Mouse (Mus musculus): ENCODE results near the gene Traip.

The Traip gene

DNA sequence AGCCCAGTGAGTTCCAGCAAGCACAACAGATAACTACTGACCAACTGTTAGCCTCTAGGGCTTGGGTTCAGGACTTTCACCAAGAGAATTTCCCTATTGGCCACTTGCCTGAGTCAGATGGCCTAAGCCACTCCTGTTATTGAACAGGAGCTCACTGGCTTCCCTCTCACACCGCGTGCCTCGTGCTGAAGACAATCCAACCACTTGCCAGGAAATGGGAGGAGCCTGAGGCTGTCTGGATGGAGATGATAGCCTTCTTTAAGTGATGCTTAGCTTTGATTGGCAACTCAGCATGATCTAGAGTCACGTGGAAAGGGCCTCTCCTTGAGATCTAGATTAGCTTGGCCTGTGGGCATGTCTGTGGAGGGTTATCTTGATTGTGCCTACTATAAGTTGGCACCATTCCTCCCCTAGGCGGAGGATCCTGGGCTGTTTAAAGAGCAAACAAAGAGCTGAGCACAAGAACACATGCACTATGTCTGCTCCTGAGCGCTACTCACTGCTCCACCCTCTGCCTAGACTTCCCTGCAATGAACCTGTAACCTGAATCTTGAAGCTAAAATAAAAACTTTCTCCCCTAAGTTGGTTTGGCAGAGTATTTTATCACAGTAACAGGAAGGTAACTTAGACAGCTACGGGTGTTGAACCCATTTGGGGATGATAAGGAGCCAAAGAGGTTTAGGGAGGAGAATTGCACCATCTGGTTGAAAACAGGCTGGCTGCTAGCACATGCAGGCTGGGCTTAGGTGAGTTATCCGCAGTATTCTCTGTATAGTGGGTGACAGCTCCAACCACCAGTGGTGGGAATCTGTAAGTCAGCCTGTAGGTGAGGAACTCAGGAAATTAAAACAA lies 22.0 kb downstream of the Traip start:
- DNase-seq (ENCODE audit: low spot score in 2 of 2): no peak

DNA sequence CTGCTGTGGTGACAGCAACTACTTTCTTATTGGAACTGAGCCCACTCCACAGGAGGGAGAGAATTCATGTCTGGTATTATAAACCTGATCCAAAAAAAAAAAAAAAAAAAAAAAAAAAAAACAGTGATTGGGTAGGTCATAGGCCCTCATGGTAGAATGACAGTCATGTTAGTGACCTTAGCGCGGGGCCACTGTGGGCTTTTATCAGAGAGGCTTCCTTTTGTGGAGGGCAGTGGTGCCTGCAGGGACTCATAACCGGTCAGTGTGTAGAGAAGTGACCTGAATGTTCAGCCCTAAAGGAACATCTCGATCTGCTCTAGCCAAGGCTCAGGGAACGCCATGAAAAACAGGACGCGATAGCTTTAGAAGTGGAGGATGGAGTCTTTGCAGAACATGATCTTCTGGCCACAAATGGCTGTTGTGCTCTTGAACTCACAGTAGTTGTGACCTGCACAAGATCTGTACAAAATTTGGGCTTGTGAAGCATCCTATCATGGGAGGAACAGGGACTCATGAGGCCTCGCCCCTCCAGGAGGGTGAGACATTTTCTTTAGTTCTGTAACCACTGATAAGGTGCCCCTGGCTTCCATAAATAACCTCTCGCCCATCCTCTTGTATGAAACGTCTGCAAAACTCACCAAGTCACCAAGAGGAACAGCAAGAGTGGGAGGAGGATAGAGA lies 24.7 kb downstream of the Traip start:
- no peak for DNase-seq (ENCODE audit: low spot score in 2 of 2)

DNA sequence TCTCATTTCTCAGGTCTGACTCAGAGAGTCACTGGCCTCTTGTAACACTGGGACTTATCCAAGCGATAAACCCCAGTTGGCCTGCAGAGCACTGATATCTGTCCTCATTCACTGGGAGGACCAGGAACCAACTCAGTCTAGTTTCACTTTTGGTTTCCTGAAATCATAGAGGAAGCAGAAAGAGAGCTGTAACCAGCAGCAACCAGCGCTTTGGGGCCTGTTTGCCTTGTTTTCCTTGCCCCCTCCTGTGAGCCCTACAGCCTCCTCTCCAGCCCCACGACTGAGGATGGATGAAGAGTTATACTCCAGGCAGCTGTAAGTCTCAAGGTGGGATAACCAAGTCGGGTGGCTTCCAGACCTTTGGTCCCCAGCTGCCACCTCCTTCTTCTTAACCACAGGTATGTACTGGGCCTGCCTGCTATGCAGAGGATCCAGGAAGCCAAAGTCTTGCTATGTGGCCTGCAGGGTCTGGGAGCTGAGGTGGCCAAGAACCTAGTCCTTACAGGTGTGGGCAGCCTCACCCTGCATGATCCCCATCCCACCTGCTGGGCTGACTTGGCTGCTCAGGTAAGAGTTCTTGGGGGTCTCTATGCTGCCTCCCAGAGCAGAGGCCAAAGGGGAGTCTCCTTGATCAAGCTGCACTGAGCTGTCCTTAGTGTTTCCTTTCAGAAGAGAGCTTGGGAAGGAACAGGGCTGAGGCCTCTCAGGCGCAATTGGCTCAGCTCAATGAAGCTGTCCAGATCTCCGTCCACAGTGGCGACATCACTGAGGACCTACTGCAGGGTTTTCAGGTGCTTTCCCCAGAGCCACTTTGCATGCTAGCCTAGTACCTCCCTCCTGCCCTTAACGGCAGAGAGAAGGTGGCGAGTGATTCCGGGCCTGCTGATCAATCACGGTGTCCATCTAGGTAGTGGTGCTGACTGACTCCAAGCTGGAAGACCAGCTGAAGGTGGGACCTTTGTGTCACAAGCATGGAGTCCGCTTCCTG lies 25.8 kb downstream of the Traip start, which contains the start of gene Uba7:
Gene Uba7 (plus strand): TSS at position 107 of the 988 bp plus-strand sequence.
- no peak for DNase-seq (ENCODE audit: low spot score in 2 of 2)

DNA sequence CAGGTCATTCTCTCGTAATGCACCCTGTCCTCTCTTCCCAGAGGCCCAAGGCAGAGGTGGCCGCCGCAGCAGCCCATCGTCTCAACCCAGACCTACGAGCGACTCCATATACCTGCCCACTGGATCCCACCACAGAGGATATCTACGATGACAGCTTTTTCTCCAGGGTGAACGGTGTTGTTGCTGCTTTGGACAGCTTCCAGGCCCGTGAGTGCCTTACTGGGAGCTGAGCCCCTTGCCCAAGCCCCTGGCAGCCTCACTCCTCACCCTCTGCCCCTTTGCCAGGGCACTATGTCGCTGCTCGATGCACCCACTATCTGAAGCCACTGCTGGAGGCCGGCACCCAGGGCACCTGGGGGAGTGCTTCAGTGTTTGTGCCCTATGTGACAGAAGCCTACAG lies 28.9 kb downstream of the Traip start:
- DNase-seq (ENCODE audit: low spot score in 2 of 2): no peak

DNA sequence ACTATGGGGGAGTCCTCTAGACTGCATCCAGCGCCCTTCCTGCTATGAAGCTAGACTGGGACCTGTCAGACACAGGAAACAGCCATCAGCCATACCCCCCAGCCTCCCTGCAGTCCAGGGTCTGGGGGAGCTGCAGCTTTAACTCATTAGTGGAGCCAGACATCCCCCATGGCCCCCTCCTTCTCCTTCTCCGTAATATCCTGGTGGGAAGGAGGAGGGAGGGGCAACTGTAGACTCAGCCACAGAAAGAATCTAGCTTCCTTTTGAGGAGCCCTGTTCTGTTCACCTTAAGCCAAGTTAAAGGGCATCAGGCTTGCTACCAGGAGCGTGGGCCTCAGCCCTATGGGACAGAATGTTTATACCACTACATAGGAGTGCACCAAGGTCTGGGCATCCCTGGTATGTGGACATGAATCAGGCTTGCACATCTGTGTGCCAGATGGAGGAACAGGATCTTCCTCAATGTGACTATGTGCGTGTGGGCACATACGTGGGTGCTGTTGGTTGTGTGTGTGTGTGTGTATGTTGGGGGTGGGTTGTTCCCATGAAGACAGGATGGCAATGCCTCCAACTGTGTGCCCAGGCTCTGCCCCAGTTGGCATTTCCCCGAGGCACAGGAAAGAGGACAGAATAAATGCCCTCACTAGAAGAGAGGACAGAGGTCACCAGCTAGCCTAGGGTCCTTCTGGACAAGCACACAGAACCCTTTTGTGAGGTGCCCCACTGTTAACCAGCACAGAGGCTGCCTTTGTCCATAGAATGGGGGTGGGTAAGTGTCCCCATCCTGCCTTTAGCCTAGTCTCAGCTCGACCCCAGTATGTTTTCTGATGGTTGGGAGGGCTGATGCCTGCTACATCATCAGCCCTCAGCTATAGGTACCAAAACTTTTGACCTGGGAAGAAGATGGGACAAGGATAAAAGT lies 32.0 kb downstream of the Traip start:
- DNase-seq (ENCODE audit: low spot score in 2 of 2): peak; percentile 60 to 76

DNA sequence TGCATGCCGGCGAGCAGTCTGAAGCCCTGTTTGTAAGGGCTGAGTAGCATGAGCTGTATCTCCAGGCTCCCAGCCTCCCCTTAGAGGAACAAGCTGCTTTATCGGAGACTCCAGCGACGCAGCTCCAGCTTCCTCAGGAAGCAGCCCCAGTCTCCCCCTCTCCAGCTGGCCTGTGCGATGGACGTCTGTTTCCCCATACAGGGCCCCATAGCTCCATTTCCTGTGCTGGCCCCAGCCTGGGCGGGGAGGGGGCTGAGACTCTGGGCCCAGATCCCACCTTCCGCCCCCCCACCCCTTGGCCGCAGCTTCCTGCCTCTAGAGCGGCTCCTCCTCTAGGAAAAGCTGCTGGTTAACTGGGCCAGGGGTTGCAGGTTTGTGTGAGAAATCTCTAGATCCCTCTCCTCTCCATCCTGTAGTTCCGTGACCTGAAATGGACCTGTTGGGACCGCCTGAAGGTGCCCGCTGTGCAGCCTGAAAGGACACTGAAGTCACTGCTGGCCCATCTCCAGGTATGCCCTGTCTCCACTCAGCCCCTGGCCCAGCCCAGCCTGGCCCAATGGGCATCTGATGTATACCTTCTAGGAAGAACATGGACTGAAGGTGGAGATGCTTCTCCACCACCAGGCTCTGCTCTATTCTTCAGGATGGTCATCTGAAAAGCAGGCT lies 32.9 kb downstream of the Traip start, which contains the start of gene Gm20661:
Gene Gm20661 (plus strand): TSS at position 378 of the 666 bp plus-strand sequence.
- DNase-seq (ENCODE audit: low spot score in 2 of 2): peak; percentile 26 to 49

DNA sequence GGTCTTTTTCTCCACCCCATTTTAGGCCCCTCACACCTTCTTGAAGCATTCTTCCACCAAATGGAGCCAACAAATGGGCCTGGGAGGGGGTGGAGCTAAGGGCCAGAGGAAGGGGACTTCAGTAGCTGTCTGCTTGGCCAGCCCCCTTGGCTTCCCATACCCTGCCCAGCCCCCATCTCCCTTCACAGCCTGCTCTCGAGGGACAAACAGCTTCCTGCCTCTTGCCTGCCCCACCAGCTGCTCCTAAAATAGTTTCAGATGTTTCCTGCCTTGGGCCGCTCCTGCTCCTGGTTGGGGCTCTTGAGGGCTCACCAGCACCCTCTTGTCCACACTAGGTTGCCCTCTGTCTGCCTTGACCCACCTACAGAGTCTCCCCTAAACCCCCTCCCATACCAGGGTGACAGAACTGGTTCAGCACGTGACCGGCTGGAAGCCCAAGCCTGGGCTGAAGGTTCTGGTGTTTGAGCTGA lies 33.5 kb downstream of the Traip start:
- peak in 1 of 2 experiments; percentile 30 for DNase-seq (ENCODE audit: low spot score in 2 of 2)

DNA sequence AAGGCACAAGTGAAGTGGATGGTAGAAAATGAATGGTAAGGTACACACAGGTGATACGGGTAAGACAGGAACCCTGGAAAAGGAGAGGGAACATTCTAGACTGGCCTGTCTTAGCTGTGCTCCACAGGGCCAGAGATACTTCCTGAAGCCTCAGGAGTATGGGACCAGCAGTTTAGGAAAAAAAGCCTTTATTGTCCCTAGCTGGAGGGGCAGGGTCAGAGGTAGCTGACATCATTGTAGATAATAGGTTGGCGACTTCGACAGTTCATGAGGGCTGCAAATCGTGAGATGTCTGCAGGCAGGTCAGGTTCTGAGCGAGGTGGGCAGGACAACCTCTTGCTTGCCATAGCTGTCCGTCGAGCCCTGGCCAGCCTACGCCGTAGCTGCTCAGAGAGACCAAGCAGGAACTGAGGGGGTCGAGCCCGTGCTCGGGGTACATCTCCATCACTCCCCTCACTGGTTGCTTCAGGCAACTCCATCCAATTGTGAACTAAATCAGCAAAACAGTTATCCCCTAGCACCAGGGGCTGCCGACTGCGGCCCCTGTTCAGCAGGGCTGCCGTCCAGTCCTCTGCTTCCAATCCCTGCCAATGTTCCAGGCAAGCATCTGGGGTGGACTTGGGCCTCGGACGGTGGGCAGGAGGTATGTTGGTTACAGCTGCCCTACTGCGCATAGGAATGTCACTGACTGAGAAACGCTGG lies 34.3 kb downstream of the Traip start:
- DNase-seq (ENCODE audit: low spot score in 2 of 2): no peak

DNA sequence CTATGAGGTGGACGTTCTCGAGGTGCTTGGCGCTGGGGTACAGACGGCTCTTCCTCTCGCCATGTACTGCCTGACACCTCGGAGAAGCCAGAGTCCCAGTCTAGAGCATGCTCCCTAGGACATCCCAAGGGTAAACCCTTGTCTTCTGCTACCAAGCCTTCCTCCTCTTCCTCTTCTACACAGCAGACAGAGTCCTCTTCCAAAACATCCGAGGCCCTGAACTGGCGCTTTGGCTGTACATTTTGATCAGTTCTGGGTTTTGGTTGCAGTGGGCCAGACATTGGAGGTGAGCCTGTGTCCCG lies 34.8 kb downstream of the Traip start:
- no peak for DNase-seq (ENCODE audit: low spot score in 2 of 2)

DNA sequence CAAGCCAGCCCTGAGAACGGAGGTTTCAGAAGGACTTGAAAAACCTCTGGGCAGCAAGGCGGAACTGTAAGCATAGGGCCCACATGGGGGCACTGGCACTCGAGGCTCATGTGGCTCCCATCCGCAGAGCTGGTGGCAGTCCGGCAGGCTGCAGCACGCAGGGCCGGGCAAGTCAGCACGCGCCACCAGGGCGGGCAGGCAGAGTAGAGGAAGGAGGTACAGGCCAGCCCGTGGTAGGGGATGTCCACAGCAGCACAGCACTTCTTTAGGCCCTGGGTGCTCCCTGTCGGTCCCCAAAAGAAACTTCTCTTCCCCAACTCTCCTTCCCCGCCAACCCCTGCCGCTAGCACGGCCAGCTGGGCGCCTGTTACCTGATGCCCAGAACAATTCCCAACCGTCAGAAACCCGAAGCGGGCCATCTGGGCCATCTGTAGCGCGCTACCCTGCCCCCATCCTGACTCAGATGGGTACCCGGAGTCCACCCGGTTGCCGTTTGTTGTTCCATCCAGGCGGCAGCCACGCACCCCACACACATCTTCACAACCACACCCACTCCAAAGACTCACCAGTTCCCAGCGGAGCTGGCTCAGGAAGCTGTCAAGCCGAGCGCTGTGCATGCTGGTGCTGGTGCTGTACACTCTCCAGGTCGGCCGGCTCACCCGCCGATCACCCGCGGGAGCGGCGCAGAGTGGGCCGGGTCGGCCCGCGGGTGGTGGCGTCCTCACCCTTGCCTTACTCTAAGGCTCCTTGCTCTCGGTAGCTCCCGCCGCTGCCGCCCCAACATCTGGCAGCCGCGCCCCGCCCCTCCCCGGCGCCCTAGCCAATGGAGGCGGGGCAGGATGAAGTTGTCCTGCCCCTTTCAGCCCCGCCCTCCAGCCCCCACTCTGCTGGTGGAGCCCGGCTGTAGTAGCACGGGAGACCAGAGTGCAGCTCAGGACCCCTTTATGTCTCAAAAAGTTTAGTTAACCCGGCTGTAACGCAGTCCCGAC lies 35.5 kb downstream of the Traip start, which contains the start of gene Inka1:
Gene Inka1 (minus strand): TSS at position 749 of the 989 bp plus-strand sequence.
- DNase-seq (ENCODE audit: low spot score in 2 of 2): peak; percentile 76 to 81

DNA sequence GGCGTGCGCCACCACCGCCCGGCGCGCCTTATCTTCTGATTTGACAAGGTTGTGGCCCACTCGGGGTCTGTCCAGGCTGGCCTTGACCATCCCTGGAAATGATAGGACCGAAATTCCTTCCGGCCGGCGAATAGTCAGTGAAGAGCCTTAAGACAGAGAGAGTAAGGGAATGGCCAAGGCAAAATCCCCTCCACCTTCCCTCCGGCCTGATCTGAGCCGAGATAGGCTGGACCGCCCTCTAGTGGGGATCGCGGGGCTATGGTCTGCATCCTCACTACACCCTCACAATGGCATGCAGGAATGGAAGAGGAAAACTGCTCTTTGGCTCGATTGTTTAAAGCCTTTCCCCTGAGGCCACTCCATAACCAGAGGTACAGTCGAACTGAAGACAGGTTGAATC lies 36.4 kb downstream of the Traip start:
- peak; percentile 72 to 80 for DNase-seq (ENCODE audit: low spot score in 2 of 2)

DNA sequence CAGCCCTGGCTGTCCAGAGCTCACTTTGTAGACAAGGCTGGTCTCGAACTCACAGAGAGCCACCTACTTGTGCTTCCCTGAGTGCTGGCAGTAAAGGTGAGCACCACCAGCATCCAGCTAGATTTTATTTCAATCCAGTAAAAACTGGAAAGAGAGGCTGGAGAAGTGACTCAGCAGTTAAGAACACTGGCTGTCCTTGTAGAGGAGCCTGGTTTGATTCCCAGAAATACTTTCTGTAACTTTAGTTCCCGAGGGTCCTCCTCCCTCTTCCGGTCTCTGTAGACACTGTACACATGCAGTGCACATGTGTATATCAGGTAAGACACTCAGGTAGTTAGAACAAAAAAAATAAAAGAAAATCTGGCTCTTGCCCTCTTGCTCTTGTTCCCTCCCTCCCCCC lies 38.0 kb downstream of the Traip start:
- DNase-seq (ENCODE audit: low spot score in 2 of 2): no peak

DNA sequence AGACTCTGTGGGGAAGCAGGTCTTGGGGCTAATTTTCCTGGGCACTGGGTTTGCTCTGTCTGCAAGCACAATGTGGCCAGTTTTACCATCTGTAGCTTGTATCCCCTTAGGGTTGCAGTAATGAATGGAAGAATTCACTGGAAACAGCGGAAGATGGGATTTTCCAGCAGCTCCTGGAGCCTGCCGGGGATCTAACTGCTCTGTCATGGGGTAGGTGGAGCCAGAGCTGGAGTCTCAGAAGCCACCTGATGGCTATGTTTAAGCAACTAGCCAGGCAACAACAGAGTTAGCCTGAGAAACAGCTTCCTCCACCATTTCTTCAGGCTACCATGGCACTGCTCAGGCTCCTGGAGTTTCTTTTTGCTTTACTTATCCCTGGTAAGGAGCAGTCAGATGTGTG lies 42.3 kb downstream of the Traip start, which contains the start of gene Cdhr4:
Gene Cdhr4 (plus strand): TSS at position 301 of the 400 bp plus-strand sequence.
- no peak for DNase-seq (ENCODE audit: low spot score in 2 of 2)

DNA sequence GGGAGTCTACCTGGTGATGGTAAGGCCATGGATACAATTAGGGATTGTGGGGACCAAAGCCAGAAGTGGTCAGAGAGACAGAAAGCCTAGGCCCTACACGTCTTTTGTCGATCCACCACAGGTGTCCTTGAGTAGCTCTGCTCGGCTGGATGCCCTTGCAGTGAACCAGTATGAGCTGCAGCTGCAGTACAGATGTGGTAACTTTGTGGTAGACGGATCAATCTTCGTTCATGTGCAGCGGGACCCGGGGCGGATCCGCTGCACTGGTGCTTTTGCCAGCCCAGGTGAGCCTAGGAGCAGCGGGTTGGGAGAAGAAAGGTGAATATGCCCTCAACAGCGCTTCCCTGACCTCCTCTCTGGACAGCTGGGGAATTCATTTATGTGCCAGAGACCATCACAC lies 43.1 kb downstream of the Traip start:
- DNase-seq (ENCODE audit: low spot score in 2 of 2): no peak

DNA sequence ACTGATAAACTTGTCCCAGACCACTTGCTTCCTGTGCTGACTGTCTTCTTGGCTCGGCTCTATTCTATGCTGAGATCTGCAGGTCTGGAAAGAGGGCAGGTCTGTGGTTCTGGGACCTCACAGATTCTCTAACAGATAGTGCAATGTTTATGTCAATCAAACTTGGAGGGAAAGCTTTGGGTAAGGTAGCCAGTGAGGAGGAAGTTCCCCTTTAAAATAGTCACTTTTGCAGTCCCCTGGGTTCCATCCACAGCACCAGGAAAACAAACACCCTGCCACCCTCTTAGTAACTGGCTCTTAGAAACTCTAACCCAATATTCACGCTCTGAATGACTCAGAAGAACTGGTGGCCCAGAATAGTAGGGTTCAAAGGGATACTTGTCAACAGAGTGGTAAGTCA lies 44.5 kb downstream of the Traip start:
- DNase-seq (ENCODE audit: low spot score in 2 of 2): no peak

DNA sequence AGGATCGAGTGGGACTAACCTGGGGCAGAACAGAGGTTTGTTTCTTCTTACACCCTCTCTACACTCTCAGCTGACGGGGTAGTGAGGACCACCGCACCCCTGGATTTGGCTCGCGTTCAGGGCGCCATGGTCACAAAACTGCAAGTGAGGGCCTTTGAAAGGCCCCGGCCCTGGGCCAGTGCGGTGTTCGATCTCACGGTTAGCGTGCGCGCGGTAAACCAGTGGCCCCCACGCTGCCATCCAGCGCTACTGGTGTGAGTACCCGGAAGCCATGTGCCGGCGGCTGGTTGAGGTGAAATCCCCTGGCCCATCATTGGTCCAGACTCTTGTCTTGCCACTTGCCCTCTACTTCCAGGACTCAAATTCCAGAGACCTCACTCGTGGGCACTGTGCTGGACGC lies 45.6 kb downstream of the Traip start:
- DNase-seq (ENCODE audit: low spot score in 2 of 2): no peak

DNA sequence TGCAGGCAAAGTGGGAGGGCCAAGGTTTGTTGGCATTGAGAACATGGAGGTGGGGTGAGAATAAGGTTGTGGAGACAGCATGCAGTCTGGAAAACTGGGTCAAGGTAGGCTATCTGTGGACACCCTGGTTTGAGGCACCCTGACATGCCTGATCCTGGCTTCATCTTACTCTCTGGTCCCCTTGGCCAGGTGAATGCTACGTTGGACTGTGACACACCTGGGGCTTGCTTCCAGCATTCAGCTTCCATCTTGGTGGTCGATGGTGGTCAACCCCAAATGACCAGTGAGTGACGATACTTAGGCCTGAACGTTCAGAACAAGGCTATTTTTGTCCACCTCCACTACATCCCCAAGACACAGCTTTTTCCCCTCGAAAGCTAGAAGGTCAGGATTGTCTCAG lies 46.1 kb downstream of the Traip start, which contains the start of gene Gm20662:
Gene Gm20662 (plus strand): TSS at position 301 of the 400 bp plus-strand sequence.
- no peak for DNase-seq (ENCODE audit: low spot score in 2 of 2)

Measured in right cerebral cortex, adult 2 months (tissue).